Mouse (Mus musculus) E14TG2a.4 (cell line): Measurements from ENCODE around the gene Dock4.

ENCODE experiments used
- CTCF ChIP-seq: conservative IDR thresholded peaks from 2 replicates; pipeline ENCODE4 v1.5.1; 2014; ENCODE audit warnings: low read length
- NANOG ChIP-seq: IDR thresholded peaks from 2 replicates; pipeline ENCODE4 v1.6.1; 2014; ENCODE audit warnings: borderline replicate concordance, low read length, mixed read lengths
- POU5F1 ChIP-seq: IDR thresholded peaks from 2 replicates; pipeline ENCODE4 v1.6.1; 2014; ENCODE audit warnings: low read length, borderline replicate concordance

DNA sequence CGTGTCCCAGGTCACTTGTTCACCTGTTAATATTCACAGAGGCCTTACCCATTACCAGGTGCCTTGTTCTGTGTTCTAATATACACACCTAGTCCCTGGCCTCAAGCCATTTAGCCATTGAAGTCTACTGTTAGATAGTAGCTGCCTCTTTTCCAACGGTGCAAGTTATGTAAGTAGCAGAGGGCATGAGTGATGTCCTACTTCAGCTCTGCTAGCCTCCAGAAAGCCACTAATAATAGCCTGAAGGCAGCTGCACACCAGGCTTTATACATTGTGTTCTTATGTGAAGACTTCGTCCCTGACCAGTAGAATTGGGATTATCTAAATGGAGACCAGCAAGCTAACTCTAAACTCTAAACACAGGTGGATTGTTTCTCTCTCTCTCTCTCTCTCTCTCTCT, 285.0 kb downstream of the Dock4 start:
- TF ChIP-seq CTCF (no peak), NANOG (no peak), POU5F1 (no peak)
